Mouse (Mus musculus) cerebellum, adult 2 months (tissue): ENCODE measurements around the gene Fkbp8.

ENCODE experiments used
- CTCF ChIP-seq: fragments of 200-500 bp; IDR thresholded peaks from 2 replicates; pipeline ENCODE4 v1.5.1; 2011; ENCODE audit warnings: low read depth, mild to moderate bottlenecking, control low read depth, low read length, moderate library complexity, borderline replicate concordance; ENCODE audit not compliant: insufficient read depth
- POLR2A ChIP-seq: fragments of 200-500 bp; IDR thresholded peaks from 2 replicates; pipeline ENCODE4 v1.6.1; 2011; ENCODE audit warnings: low read length, control low read depth, borderline replicate concordance; ENCODE audit not compliant: insufficient read depth

DNA sequence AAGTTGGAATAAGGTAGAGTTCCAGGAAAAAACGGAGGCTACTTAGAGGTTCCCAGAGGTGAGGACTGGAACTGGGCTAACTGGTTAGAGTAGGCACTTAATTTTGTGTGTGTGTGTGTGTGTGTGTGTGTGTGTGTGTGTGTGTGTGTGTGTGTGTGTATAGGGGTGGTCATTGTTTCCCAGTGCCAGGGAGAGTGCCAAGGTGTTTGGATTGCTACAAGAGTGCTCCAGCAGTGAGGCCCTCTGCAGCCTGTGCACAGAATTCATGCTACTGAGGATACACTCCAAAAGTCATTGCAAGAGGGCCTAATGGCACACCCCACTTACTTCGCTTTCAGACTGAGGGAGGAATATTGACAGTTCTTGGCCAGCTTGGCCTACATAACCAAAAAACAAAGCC lies 44.6 kb upstream of the Fkbp8 start:
- no peak for TF ChIP-seq CTCF
- TF ChIP-seq POLR2A = no peak
